Mouse (Mus musculus) lung, embryonic 14.5 days (tissue): ENCODE data around the gene Gja8. TPM values are rescaled to one million over a fixed set of nuclear protein-coding genes. Genes with fewer than 3 reads are reported as not detected.

ENCODE experiments used
- ATAC-seq: fragments of 200-750 bp; cut with Nextera tagmentation; 2 replicates; pipeline ENCODE4 v1.8.0; 2017; ENCODE audit warnings: mild to moderate bottlenecking, moderate TSS enrichment, moderate library complexity; ENCODE audit not compliant: insufficient read depth
- DNase-seq: peaks from one replicate; pipeline ENCODE4 v3.0.0-alpha.2; 2015
- H3K27ac ChIP-seq: fragments of 300-500 bp; sonication (generic); 2 replicates; pipeline ENCODE4 v1.5.1; 2014; ENCODE audit warnings: low read depth, mild to moderate bottlenecking, moderate library complexity
- H3K27me3 ChIP-seq: fragments of 300-500 bp; sonication (generic); 2 replicates; pipeline ENCODE4 v1.6.1; 2014; ENCODE audit warnings: low read length, control low read depth; ENCODE audit not compliant: insufficient read depth
- H3K36me3 ChIP-seq: fragments of 300-500 bp; sonication (generic); 2 replicates; pipeline ENCODE4 v1.6.1; 2014; ENCODE audit warnings: control low read depth; ENCODE audit not compliant: insufficient read depth
- H3K4me1 ChIP-seq: fragments of 300-500 bp; sonication (generic); 2 replicates; pipeline ENCODE4 v1.6.1; 2014; ENCODE audit warnings: antibody characterized with exemption, control low read depth; ENCODE audit not compliant: insufficient read depth
- H3K4me2 ChIP-seq: fragments of 300-500 bp; sonication (generic); 2 replicates; pipeline ENCODE4 v1.6.1; 2014; ENCODE audit warnings: mild to moderate bottlenecking
- H3K4me3 ChIP-seq: fragments of 300-500 bp; sonication (generic); 2 replicates; pipeline ENCODE4 v1.5.1; 2014; ENCODE audit warnings: low read depth, low read length
- H3K9ac ChIP-seq: fragments of 300-500 bp; sonication (generic); 2 replicates; pipeline ENCODE4 v1.6.1; 2014
- H3K9me3 ChIP-seq: fragments of 300-500 bp; sonication (generic); 2 replicates; pipeline ENCODE4 v1.6.1; 2016; ENCODE audit warnings: low read depth, low read length, control low read depth
- CTCF ChIP-seq: IDR thresholded peaks from 2 replicates; pipeline ENCODE4 v1.5.1; 2016; ENCODE audit warnings: antibody characterized with exemption, low read depth
- WGBS: fragments of 180-500 bp; shearing (Covaris S2); extraction: QIAGEN DNeasy Blood & Tissue Kit; methylation state at CpG from one replicate; pipeline ENCODE4 v1.1.7; 2014; 5-methylcytosine and 5-hydroxymethylcytosine counted together
- polyA plus RNA-seq: library from polyadenylated mRNA; unstranded; fragments of >200 nt; fragmentation: Nextera tagmentation; extraction: Ambion mirVana; gene quantifications from 2 replicates; pipeline ENCODE4 v1.2.1, GENCODE M21; 2014

The Gja8 gene
- polyA plus RNA-seq, 1 experiment from 2014 or later, result not detected

DNA sequence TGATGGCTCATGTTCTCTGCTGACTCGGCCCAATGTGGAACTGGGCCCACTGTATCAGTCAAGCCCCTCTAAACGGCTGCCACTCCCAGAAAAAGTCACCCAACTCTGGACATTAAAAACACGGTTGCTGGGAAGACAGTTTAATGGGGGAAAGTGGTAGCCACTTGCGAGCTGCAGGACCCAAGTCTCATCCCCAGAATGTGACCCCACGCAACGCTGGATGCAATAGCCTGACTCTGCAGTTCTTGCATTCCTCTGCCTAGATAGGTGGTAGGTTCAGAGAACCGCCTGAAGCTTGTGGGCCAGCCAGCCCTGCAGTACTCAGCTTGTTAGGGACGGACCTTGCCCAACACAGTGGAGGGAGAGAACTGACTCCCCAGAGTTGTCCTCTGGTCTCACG is 46.3 kb downstream of the Gja8 start:
- 88% methylated on average over 9 of the region's 9 CpGs for WGBS
- no peak for DNase-seq
- no peak overlapping the region for H3K4me2 ChIP-seq
- H3K36me3 ChIP-seq, result peaks cover 44% of the 10 kb centered on the region
- no peak for TF ChIP-seq CTCF
- no peak for ATAC-seq
- H3K9ac ChIP-seq, result no peak overlapping the region
- H3K9me3 ChIP-seq, result no peaks in the 10 kb centered on the region
- H3K27ac ChIP-seq, result no peak overlapping the region
- no peaks in the 10 kb centered on the region for H3K4me1 ChIP-seq
- H3K4me3 ChIP-seq, result no peak overlapping the region
- no peaks in the 10 kb centered on the region for H3K27me3 ChIP-seq

DNA sequence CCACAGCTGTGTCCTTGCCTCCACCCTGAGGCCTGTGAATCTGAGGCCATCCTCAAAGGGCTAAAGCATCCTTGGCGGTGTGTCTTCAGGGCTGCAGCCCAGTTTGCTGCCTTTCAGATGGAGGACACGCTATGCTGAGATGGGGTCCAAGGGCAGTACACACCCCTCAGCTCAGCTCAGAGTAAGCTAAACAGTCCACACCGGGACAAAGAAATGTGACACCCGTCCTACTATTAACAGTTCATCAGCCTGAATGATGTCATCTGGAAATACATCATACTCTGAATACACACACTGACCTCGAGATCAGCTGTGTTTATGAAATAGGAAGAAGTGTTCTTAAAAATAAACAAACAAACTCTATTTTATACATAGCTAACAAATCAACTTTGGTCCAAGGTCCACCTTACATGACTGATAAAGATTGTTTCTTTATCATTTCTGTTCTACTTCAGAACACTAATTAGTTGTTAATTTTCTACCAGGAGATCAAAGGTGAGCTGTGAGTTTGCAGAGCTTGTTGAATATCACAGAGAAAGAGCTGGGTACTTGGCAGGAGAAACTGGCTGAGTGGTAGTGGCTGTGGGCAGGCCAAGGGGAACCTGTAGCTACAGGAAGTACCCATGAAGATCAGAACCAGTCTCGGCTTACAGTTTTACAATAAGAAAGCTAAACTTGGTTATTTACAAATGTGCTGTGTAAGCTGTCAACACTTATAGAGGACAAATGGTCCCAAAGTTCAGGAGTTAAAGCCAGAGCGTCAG is 50.8 kb downstream of the Gja8 start:
- no peak for TF ChIP-seq CTCF
- H3K9ac ChIP-seq, result no peak overlapping the region
- H3K9me3 ChIP-seq, result no peaks in the 10 kb centered on the region
- no peaks in the 10 kb centered on the region for H3K27me3 ChIP-seq
- peaks cover 49% of the 10 kb centered on the region for H3K36me3 ChIP-seq
- no peaks in the 10 kb centered on the region for H3K4me1 ChIP-seq
- H3K4me3 ChIP-seq, result no peak overlapping the region
- no peak overlapping the region for H3K4me2 ChIP-seq
- ATAC-seq, result no peak
- no peak for DNase-seq
- H3K27ac ChIP-seq, result no peak overlapping the region
- 31% methylated on average over 7 of the region's 7 CpGs for WGBS

DNA sequence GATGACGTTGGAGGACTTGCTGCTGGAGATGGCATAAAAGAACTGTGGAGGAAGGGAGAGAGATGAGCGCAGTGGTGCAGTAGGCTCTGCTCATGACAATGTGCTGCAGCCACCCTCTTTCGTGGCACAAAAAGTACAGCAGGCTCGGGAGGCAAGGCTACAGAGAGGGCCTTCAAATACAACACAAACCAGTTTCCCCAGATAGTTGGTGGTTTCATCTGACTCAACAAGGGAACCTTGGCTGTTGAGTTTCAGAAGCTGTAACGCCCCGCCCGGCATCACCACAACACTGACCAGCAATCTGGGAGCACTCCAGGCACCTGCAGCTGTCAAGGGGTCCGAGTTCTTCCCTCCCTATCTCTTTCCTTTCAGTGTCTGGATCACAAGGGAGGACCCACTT is 53.3 kb downstream of the Gja8 start:
- no peaks in the 10 kb centered on the region for H3K4me1 ChIP-seq
- peaks cover 63% of the 10 kb centered on the region for H3K36me3 ChIP-seq
- H3K9ac ChIP-seq, result no peak overlapping the region
- no peak for ATAC-seq
- H3K27me3 ChIP-seq, result no peaks in the 10 kb centered on the region
- H3K27ac ChIP-seq, result no peak overlapping the region
- H3K9me3 ChIP-seq, result no peaks in the 10 kb centered on the region
- no peak overlapping the region for H3K4me3 ChIP-seq
- DNase-seq, result no peak
- no peak overlapping the region for H3K4me2 ChIP-seq
- WGBS, result 94% methylated on average over 8 of the region's 8 CpGs
- TF ChIP-seq CTCF, result no peak

DNA sequence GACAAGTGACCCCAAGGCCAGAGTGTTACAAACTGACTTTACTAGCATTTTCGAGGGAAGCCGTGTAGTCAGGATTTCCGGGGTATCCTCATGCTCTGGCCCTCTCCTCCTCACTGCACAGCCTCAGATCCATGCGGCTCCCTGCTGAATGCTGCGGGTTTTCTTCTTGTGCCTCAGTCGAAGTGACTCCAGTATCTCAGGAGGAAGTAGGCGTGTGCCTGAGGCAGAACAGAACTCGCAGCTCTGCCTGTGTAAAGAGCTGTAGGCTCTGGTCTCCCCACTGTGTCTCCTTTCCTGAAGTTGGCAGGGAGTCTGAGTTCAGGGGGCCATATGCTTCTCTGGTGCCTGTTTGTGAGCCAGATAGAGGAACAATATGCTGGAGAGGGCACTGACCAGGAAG is 54.8 kb downstream of the Gja8 start:
- no peak overlapping the region for H3K4me3 ChIP-seq
- H3K27ac ChIP-seq, result no peak overlapping the region
- H3K9me3 ChIP-seq, result no peaks in the 10 kb centered on the region
- no peak for TF ChIP-seq CTCF
- H3K4me1 ChIP-seq, result no peaks in the 10 kb centered on the region
- 86% methylated on average over 8 of the region's 8 CpGs for WGBS
- DNase-seq (no peak), ATAC-seq (no peak)
- H3K36me3 ChIP-seq, result peaks cover 60% of the 10 kb centered on the region
- H3K27me3 ChIP-seq, result no peaks in the 10 kb centered on the region
- no peak overlapping the region for H3K4me2 ChIP-seq
- no peak overlapping the region for H3K9ac ChIP-seq

DNA sequence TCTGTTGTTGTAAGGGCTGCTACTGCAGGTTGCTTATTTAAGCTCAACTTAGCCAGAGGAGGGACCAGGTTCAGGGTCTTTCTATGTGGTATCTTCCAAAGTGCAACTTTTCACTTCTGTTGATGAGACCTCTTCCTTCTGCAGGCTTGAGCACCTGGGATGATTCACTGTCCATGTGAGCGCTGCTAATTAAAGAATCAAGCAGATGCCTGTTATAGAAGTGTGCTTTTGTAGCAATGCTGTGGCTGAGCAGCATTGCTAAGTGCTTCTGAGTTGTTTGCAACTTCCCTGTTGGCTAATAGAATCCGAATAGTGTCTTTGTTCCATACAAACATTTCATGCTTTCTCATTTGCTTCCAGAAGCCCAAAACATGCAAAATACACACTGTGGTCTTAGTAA is 55.5 kb downstream of the Gja8 start:
- no peaks in the 10 kb centered on the region for H3K4me1 ChIP-seq
- TF ChIP-seq CTCF, result no peak
- H3K27me3 ChIP-seq, result no peaks in the 10 kb centered on the region
- 90% methylated on average over 2 of the region's 2 CpGs for WGBS
- no peak overlapping the region for H3K27ac ChIP-seq
- DNase-seq (no peak), ATAC-seq (no peak)
- no peak overlapping the region for H3K9ac ChIP-seq
- H3K9me3 ChIP-seq, result no peaks in the 10 kb centered on the region
- peaks cover 60% of the 10 kb centered on the region for H3K36me3 ChIP-seq
- no peak overlapping the region for H3K4me2 ChIP-seq
- H3K4me3 ChIP-seq, result no peak overlapping the region

DNA sequence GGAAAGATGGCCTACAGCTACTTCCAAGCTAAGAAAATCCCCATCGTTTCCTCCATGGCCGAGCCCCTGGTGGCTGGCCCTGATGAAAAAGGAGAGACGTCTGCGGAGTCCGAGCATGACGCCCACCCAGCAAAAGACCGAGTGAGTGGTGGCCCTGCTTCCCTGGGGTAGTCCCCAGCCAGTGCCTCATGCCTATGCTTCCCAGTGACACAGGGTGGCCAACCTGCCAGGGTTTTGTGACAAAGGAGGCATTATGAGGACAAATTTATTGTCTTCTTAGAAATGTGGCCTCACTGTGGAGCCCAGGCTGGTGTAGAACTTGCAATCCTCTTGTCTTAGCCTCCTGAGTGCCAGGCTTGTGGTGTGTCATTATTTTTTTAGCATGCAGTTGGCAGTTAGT is 56.7 kb downstream of the Gja8 start:
- no peaks in the 10 kb centered on the region for H3K4me1 ChIP-seq
- no peak overlapping the region for H3K27ac ChIP-seq
- H3K4me3 ChIP-seq, result no peak overlapping the region
- ATAC-seq, result no peak
- no peak for DNase-seq
- 93% methylated on average over 7 of the region's 7 CpGs for WGBS
- H3K4me2 ChIP-seq, result no peak overlapping the region
- no peaks in the 10 kb centered on the region for H3K9me3 ChIP-seq
- H3K9ac ChIP-seq, result no peak overlapping the region
- no peaks in the 10 kb centered on the region for H3K27me3 ChIP-seq
- peaks cover 51% of the 10 kb centered on the region for H3K36me3 ChIP-seq
- TF ChIP-seq CTCF, result no peak

DNA sequence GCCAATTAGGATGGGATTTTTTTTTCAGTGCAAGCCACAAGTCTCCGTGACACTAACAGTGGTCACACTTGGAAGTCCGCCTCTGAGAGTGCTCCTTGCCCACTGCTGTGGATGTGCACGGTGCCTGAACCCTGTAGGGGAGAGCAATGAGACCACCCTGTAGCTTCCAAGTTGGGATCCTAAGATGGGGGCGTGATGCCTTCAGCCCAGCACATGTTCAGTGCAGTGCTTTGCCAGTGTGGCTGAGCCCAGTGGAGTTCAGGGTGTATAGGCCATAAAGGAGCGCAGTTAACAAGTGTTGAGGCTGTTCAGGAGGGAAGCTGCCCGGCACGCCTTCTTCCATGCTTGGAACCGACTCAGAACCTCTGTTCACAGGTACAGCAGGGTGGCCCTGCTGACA is 57.3 kb downstream of the Gja8 start:
- Histone ChIP-seq H3K4me1 (no peaks in the 10 kb centered on the region), H3K36me3 (peaks cover 47% of the 10 kb centered on the region), H3K27ac (no peak overlapping the region), H3K9me3 (no peaks in the 10 kb centered on the region), H3K27me3 (no peaks in the 10 kb centered on the region), H3K4me3 (no peak overlapping the region), H3K4me2 (no peak overlapping the region), H3K9ac (no peak overlapping the region)
- ATAC-seq, result no peak
- DNase-seq, result no peak
- no peak for TF ChIP-seq CTCF
- 84% methylated on average over 8 of the region's 8 CpGs for WGBS
